Mouse (Mus musculus): Measurements from ENCODE around the gene Cybrd1. TPM values are rescaled to one million over a fixed set of nuclear protein-coding genes. Genes with fewer than 3 reads are reported as not detected.

The Cybrd1 gene
- polyA plus RNA-seq, 1 experiment = 3.1 TPM

GRCm38 (mm10) chr2:71177250-71177615 is 59.5 kb downstream of the Cybrd1 start:
- H3K4me1 ChIP-seq (replicated peaks; ENCODE audit: control insufficient read depth, insufficient read depth, low read length) = no peaks in the 10 kb centered on the region; the same call in 1 of the 2 replicates
- TF ChIP-seq POLR2A (IDR thresholded peaks at IDR 0.05; ENCODE audit: control insufficient read depth, extremely low read depth, insufficient read depth, low read length, poor library complexity) (no peak), CTCF (IDR thresholded peaks at IDR 0.05; ENCODE audit: borderline replicate concordance, control insufficient read depth, extremely low read depth, insufficient read depth, low read length, poor library complexity) (no peak)
- H3K27ac ChIP-seq (ENCODE audit: control insufficient read depth, insufficient read depth, low read length) = no peak overlapping the region
- 78% methylated on average over 1 of the region's 1 CpGs for WGBS
- H3K36me3 ChIP-seq (ENCODE audit: control insufficient read depth, insufficient read depth, low read length) = no peaks in the 10 kb centered on the region
- no peak for DNase-seq
- H3K4me3 ChIP-seq (ENCODE audit: control insufficient read depth, insufficient read depth, low read length) = no peak overlapping the region
- H3K27me3 ChIP-seq (ENCODE audit: control insufficient read depth, insufficient read depth, low read length) = peaks cover 2% of the 10 kb centered on the region; the same call in 1 of the 2 replicates

GRCm38 (mm10) chr2:71177760-71178159 is 60.0 kb downstream of the Cybrd1 start:
- H3K27me3 ChIP-seq (ENCODE audit: control insufficient read depth, insufficient read depth, low read length) = peaks cover 2% of the 10 kb centered on the region; the same call in 1 of the 2 replicates
- H3K27ac ChIP-seq (ENCODE audit: control insufficient read depth, insufficient read depth, low read length) = no peak overlapping the region
- DNase-seq = no peak
- TF ChIP-seq CTCF (IDR thresholded peaks at IDR 0.05; ENCODE audit: borderline replicate concordance, control insufficient read depth, extremely low read depth, insufficient read depth, low read length, poor library complexity) (no peak), POLR2A (IDR thresholded peaks at IDR 0.05; ENCODE audit: control insufficient read depth, extremely low read depth, insufficient read depth, low read length, poor library complexity) (no peak)
- 95% methylated on average over 1 of the region's 1 CpGs for WGBS
- no peak overlapping the region for H3K4me3 ChIP-seq (ENCODE audit: control insufficient read depth, insufficient read depth, low read length)
- no peaks in the 10 kb centered on the region for H3K36me3 ChIP-seq (ENCODE audit: control insufficient read depth, insufficient read depth, low read length)
- no peaks in the 10 kb centered on the region; the same call in 1 of the 2 replicates for H3K4me1 ChIP-seq (replicated peaks; ENCODE audit: control insufficient read depth, insufficient read depth, low read length)

DNA sequence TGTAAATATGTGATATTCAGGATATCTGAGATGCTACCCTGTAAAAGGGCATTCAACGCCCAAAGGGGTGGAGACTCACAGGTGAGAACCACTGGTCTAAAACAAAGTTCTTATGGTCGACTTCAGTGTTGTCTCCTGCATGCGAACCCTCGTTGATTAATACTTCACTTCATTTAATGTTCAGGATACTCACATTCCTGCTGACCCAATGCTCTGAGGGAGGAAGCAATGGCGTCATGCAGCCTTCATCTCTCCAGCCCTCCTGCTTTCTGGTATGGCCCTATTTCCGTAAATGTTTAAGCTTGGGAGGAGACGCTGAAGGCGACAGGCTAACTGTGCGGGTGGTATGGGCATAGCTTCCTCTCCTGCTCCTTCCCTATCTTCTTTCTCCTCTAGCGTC is 62.0 kb downstream of the Cybrd1 start:
- Histone ChIP-seq H3K27ac (ENCODE audit: control insufficient read depth, insufficient read depth, low read length) (no peak overlapping the region), H3K36me3 (ENCODE audit: control insufficient read depth, insufficient read depth, low read length) (no peaks in the 10 kb centered on the region)

DNA sequence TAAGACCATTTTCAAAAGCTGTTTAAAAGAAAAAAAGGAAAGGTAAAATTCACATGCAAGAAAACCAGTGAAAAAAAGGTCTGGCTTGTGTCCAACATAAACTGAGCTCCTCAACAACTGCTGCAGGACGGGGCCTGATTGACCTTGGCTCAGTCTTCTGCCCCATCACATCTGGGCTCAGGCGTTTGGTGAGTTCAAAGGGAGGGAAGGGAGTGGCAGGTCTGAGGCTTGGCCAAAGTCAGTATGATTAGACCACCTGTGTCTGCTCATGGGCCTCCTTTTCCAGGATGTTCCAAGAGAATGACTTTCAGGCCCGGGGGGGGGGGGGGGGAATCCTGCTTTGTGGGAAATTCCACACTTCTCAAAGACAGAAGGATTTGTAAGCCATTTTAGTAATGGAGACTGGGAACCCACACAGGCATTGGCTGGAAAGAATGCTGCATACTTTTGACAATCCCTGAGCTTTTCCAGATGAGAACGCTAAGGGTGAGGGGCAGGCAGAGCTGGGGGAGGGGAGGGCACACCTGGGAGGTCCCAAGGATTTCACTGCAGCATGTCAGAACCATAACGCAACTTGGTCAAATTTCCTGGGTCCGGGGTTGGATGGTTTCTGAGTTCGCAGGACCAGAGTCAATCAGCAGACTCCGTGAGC is 63.0 kb downstream of the Cybrd1 start:
- WGBS = 80% methylated on average over 8 of the region's 8 CpGs
- no peak for TF ChIP-seq POLR2A (IDR thresholded peaks at IDR 0.05; ENCODE audit: control insufficient read depth, extremely low read depth, insufficient read depth, low read length, poor library complexity)
- no peak for TF ChIP-seq CTCF (IDR thresholded peaks at IDR 0.05; ENCODE audit: borderline replicate concordance, control insufficient read depth, extremely low read depth, insufficient read depth, low read length, poor library complexity)

More for the DNA sequence above, 62.0 kb downstream of the Cybrd1 start:
- TF ChIP-seq POLR2A (IDR thresholded peaks at IDR 0.05; ENCODE audit: control insufficient read depth, extremely low read depth, insufficient read depth, low read length, poor library complexity) (no peak), CTCF (IDR thresholded peaks at IDR 0.05; ENCODE audit: borderline replicate concordance, control insufficient read depth, extremely low read depth, insufficient read depth, low read length, poor library complexity) (no peak)
- Histone ChIP-seq H3K27me3 (ENCODE audit: control insufficient read depth, insufficient read depth, low read length) (peaks cover 2% of the 10 kb centered on the region; the same call in 1 of the 2 replicates), H3K4me1 (replicated peaks; ENCODE audit: control insufficient read depth, insufficient read depth, low read length) (no peaks in the 10 kb centered on the region; the same call in 1 of the 2 replicates), H3K4me3 (ENCODE audit: control insufficient read depth, insufficient read depth, low read length) (no peak overlapping the region)
- no peak for DNase-seq
- 96% methylated on average over 10 of the region's 10 CpGs for WGBS

DNA sequence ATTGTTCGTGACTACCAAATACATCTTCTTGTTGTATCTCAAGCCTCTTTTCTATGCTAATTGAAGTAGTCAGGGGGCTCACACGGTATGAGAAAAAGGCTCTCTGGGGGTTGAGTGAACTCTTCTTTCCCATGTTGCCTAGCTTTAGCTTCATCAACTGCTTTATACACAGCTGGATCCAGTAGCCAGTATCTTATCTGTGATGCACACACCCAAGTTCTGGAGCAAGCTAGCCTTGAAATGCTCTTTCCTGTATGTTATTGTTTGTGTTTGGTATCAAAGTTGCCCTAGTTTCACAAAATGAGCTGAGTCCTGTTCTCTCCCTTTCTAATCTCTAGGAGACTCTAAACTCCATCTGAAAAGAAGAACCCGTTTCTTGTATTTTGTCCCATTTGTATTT is 70.2 kb downstream of the Cybrd1 start:
- Histone ChIP-seq H3K4me1 (replicated peaks; ENCODE audit: control insufficient read depth, insufficient read depth, low read length) (no peaks in the 10 kb centered on the region), H3K36me3 (ENCODE audit: control insufficient read depth, insufficient read depth, low read length) (no peaks in the 10 kb centered on the region), H3K27ac (ENCODE audit: control insufficient read depth, insufficient read depth, low read length) (no peak overlapping the region), H3K4me3 (ENCODE audit: control insufficient read depth, insufficient read depth, low read length) (no peak overlapping the region), H3K27me3 (ENCODE audit: control insufficient read depth, insufficient read depth, low read length) (no peaks in the 10 kb centered on the region)
- 88% methylated on average over 3 of the region's 3 CpGs for WGBS
- DNase-seq = no peak
- no peak for TF ChIP-seq CTCF (IDR thresholded peaks at IDR 0.05; ENCODE audit: borderline replicate concordance, control insufficient read depth, extremely low read depth, insufficient read depth, low read length, poor library complexity)
- no peak for TF ChIP-seq POLR2A (IDR thresholded peaks at IDR 0.05; ENCODE audit: control insufficient read depth, extremely low read depth, insufficient read depth, low read length, poor library complexity)

More for the DNA sequence above, 63.0 kb downstream of the Cybrd1 start:
- H3K4me1 ChIP-seq (replicated peaks; ENCODE audit: control insufficient read depth, insufficient read depth, low read length) = no peaks in the 10 kb centered on the region; the same call in 1 of the 2 replicates
- H3K4me3 ChIP-seq (ENCODE audit: control insufficient read depth, insufficient read depth, low read length) = no peak overlapping the region
- no peak overlapping the region for H3K27ac ChIP-seq (ENCODE audit: control insufficient read depth, insufficient read depth, low read length)
- peaks cover 2% of the 10 kb centered on the region; the same call in 1 of the 2 replicates for H3K27me3 ChIP-seq (ENCODE audit: control insufficient read depth, insufficient read depth, low read length)
- DNase-seq = no peak
- no peaks in the 10 kb centered on the region for H3K36me3 ChIP-seq (ENCODE audit: control insufficient read depth, insufficient read depth, low read length)

DNA sequence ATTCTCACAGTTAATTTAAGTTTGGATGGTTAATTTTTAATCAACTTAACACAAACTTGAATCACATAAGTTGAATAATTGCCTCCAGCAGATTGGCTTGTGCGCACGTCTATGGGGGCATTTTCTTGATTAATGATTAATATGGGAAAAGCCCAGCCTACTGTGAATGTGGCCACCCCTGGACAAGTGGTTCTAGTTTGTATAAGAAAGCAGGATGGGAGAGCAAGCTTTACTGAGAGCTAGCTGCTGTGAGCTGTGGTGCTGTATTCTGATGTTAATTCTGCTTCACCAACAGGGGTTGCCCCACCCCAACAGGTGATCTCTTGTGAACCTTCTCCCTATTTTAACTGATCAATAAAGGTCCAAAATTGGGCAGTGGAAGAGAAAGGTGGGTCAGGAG is 71.1 kb downstream of the Cybrd1 start:
- no peaks in the 10 kb centered on the region for H3K4me1 ChIP-seq (replicated peaks; ENCODE audit: control insufficient read depth, insufficient read depth, low read length)
- WGBS = 87% methylated on average over 2 of the region's 2 CpGs
- no peak overlapping the region for H3K27ac ChIP-seq (ENCODE audit: control insufficient read depth, insufficient read depth, low read length)
- no peak for DNase-seq
- H3K27me3 ChIP-seq (ENCODE audit: control insufficient read depth, insufficient read depth, low read length) = no peaks in the 10 kb centered on the region
- H3K4me3 ChIP-seq (ENCODE audit: control insufficient read depth, insufficient read depth, low read length) = no peak overlapping the region
- H3K36me3 ChIP-seq (ENCODE audit: control insufficient read depth, insufficient read depth, low read length) = no peaks in the 10 kb centered on the region
- TF ChIP-seq CTCF (IDR thresholded peaks at IDR 0.05; ENCODE audit: borderline replicate concordance, control insufficient read depth, extremely low read depth, insufficient read depth, low read length, poor library complexity) (no peak), POLR2A (IDR thresholded peaks at IDR 0.05; ENCODE audit: control insufficient read depth, extremely low read depth, insufficient read depth, low read length, poor library complexity) (no peak)
